Mouse (Mus musculus) megakaryocyte, embryonic 14.5 days (primary cell): Measurements from ENCODE around the gene Nutm1. TPM values are rescaled to one million over a fixed set of nuclear protein-coding genes. Genes with fewer than 3 reads are reported as not detected.

ENCODE experiments used
- H3K27me3 ChIP-seq: replicated peaks from 2 replicates; pipeline ENCODE3; 2012; ENCODE audit warnings: inconsistent platforms
- H3K36me3 ChIP-seq: replicated peaks from 2 replicates; pipeline ENCODE3; 2012; ENCODE audit warnings: low read length, inconsistent platforms, mixed read lengths
- H3K4me1 ChIP-seq: 2 replicates; pipeline ENCODE4 v1.6.1; 2012; ENCODE audit warnings: inconsistent platforms
- H3K4me3 ChIP-seq: replicated peaks from 2 replicates; pipeline ENCODE3; 2012; ENCODE audit warnings: moderate library complexity, mild to moderate bottlenecking, inconsistent platforms
- H3K9me3 ChIP-seq: 2 replicates; pipeline ENCODE4 v1.6.1; 2012; ENCODE audit warnings: inconsistent platforms
- FLI1 ChIP-seq: IDR thresholded peaks from 2 replicates; pipeline ENCODE4 v1.6.1; 2012; ENCODE audit warnings: low read length, inconsistent platforms, mixed read lengths
- GATA1 ChIP-seq: IDR thresholded peaks from 3 replicates; pipeline ENCODE4 v1.6.1; 2012; ENCODE audit warnings: mixed read lengths, low read length, inconsistent platforms, borderline replicate concordance
- polyA plus RNA-seq: library from polyadenylated mRNA; stranded (reverse); fragments of >175 nt; gene quantifications from 2 replicates; pipeline ENCODE4 v1.2.3, GENCODE M21; 2012; ENCODE audit warnings: low replicate concordance; ENCODE audit not compliant: insufficient read depth

Nutm1 gene
- polyA plus RNA-seq, 1 experiment = not detected

DNA sequence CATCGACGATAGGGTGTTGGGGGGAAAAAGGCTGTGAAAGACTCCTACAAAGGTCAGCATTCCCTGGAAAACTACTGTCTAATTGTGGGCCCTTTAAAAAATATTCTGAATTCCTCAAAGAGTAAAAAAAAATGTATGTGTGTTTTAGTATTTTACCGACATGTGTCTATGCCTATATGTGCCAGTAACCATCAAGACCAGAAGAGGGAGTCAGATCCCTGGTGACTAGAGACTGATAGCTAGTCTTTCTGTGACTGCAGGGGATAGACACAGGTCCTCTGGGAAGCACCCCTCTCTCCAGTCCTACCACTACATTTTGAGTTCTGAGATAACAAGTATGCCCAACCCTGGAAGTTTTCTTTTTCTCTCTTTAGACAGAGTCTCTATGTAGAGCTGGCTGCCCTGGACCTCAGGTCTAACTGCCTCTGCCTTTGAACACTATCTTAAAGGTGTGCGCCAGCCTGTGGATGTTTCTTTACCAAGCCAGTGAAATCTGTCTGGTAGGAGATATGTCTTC is 3.7 kb upstream of the Nutm1 start:
- Histone ChIP-seq H3K4me3 (peak overlapping the region; percentile 94), H3K4me1 (peaks cover 45% of the 10 kb centered on the region), H3K36me3 (no peaks in the 10 kb centered on the region), H3K27me3 (no peaks in the 10 kb centered on the region), H3K9me3 (no peaks in the 10 kb centered on the region)
- TF ChIP-seq GATA1 (no peak), FLI1 (no peak)

DNA sequence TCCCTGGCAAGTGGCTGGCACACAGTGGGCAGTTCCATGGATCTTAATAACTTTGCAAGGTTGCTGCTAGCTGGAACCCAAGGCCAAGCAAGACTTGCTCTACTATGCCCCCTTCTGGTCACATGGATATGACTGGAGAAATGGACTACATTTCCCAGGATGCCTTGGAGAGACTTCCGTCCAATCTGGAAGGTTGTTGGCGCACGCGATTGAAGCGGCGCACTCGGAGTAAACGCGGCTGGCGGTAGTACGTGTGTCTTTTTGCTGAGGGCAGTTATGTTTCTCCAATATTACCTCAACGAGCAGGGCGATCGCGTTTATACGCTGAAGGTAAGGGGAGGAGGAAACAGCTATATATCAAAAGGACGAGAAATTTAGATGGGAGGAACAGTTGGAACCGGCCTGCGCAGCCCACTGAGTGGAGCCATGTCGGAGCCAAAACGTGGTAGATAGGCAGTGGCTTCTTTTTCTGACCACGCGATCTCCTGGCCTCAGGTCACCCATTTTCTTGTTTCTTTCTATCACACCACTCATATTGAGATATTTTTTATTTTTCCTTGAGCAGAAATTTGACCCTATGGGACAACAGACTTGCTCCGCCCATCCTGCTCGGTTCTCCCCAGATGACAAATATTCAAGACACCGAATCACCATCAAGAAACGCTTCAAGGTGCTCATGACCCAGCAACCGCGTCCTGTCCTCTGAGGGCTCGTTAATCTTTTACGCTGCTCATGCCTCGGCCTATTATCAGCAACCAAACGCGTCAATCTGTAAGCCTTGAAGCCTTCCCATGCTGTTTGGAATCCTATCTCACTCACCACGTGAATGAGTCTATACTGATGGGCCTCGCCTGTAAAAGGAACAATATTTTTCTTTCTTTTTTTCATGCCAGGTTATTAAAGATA is 2.9 kb upstream of the Nutm1 start, which contains the start of gene Nop10:
Gene Nop10 (plus strand): TSS at position 179 of the 906 bp plus-strand sequence.
- peaks cover 49% of the 10 kb centered on the region for H3K4me1 ChIP-seq
- H3K4me3 ChIP-seq = peak within 1 kb of the TSS; percentile 94
- H3K9me3 ChIP-seq = no peaks in the 10 kb centered on the region
- TF ChIP-seq FLI1 = no peak
- TF ChIP-seq GATA1 = no peak
- H3K27me3 ChIP-seq = no peaks in the 10 kb centered on the region
- no peaks in the 10 kb centered on the region for H3K36me3 ChIP-seq

DNA sequence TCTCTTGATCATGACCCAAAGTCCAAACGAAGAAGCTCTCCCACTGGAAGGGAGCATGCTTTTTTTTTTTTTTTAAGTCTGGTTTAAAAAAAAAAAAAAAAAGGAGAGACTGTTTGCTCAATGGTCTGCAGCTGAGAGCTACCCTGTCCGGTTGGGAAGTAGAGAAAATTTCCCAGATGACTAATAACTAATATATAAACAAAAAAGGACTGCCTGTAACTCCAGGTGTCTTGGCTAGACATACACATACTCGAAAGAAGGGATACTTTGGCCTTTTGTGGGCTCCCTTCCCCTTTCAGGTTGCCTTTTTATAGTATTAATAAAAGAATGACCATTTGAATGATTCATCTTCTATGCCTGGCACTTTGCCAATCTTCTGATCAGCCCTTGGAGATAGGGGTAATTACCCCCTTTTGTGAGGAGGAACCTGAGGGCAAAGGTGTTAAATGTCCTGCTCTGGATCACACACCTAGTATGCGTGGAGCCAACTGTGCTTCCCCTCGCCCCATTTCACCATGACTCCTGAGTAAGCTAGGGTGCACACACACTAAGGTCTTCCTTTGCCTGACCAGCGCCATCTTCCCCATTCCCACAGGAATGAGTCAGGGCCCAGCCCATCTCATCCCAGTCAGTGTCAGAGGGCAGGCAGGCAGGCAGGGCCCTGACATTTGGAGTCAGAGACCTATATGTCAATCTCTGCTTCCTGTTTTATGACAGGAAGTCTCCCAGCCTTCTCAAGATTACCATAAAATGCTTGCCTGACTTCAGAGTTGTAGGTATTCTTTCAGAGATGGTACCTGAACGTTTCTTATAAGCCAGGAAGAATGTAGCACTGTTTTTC is 4.2 kb downstream of the Nutm1 start:
- TF ChIP-seq FLI1 (no peak), GATA1 (no peak)
- H3K36me3 ChIP-seq = no peaks in the 10 kb centered on the region
- H3K4me1 ChIP-seq = peaks cover 16% of the 10 kb centered on the region
- H3K9me3 ChIP-seq = no peaks in the 10 kb centered on the region
- no peak overlapping the region for H3K4me3 ChIP-seq
- H3K27me3 ChIP-seq = peaks cover 23% of the 10 kb centered on the region

DNA sequence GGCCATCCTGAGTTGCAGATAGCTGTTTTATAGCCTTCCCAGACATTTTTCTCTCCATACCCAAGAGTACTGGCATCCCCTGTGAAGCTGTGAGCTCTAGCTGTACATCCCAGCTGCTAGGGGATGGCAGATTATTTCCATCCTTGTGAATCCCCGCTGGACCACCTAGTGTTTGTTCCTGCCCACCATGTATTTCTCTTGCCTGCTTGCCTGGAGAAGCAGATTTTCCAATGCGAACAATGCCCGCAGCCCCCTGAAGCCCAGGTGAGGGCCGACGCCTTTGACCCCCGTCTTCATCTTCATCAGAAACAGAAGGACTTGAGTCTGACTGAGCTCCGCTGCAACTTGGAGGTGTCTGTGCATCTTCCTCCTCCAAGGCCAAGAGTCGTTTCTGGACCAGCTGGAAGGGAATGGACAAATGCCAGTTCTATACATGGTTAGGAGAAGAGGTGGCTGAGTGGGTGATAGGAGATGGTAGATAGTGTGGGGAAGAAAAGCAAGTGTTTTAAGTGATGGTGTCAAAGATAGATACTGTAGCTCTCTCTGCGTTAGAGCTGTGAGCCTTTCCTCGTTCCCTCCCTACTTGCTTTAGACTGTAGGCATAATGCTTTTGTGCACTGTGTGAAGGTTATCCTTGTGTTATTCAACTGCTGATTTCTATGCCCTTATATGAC is 9.2 kb downstream of the Nutm1 start:
- Histone ChIP-seq H3K36me3 (no peaks in the 10 kb centered on the region), H3K4me1 (peaks cover 1% of the 10 kb centered on the region), H3K9me3 (no peaks in the 10 kb centered on the region), H3K27me3 (peaks cover 27% of the 10 kb centered on the region), H3K4me3 (no peak overlapping the region)
- TF ChIP-seq GATA1 (no peak), FLI1 (no peak)

DNA sequence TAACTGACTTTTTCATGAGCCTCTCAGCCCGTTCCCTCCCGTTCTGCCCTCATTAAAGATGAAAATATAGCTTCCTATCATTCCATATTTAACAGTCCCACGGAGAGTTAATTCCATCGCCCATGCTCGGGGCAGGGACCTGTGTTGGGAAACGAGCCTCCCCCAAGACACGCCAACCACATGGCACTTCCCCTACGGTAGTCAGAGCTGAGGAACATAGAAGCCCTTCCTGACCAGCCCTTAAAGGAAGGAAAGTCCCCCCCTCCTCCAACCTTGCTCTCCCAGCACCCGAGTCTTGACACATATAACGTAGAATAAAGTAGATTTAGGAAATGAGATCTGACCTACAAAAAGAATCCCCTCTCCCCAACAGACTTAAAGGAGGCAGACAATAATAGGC is 11.8 kb downstream of the Nutm1 start:
- TF ChIP-seq FLI1 (no peak), GATA1 (no peak)
- Histone ChIP-seq H3K27me3 (peaks cover 23% of the 10 kb centered on the region), H3K4me3 (no peak overlapping the region), H3K36me3 (peaks cover 3% of the 10 kb centered on the region), H3K4me1 (peaks cover 8% of the 10 kb centered on the region; the same call in 1 of the 2 replicates), H3K9me3 (no peaks in the 10 kb centered on the region)

DNA sequence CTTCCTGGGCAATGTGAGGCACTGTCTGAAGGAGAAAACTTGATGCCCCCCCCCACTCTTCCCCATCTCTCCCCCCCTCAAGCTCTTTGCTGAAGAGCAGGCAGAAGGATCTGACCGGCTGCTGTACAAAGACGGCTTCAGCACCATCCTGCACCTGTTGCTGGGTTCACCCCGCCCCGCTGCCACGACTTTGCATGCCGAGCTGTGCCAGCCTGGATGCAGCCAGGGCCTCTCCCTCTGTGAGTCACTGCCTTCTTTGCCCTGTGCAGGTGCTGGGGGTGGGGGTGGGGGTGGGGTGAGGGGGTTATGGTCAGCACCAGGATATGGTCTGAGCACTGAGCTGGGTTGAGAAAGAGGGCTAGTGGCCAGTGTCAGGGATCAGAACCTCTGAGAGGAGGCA is 12.9 kb downstream of the Nutm1 start:
- H3K4me1 ChIP-seq = peaks cover 8% of the 10 kb centered on the region; the same call in 1 of the 2 replicates
- TF ChIP-seq FLI1 = no peak
- no peak for TF ChIP-seq GATA1
- H3K36me3 ChIP-seq = peaks cover 3% of the 10 kb centered on the region

DNA sequence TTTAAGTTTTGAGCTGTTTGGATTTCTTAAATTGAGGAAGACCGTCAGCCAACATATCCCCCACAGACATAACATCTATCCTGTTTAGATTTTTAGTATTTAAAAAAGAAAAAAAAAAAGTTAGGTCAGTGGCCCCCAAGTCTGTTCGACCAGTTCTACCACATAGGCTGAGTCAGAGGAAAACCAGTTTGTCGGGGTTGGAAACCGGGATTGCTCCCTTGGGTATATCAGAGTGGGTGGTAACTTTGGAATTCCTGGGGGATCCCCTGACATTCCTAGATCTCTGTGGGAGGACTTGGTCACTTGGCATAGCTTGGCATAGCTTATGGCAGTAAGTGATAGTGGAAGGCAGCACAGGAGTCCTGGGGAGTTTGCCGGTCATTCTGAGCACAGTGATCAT is 13.8 kb downstream of the Nutm1 start:
- Histone ChIP-seq H3K36me3 (peaks cover 3% of the 10 kb centered on the region), H3K27me3 (peaks cover 32% of the 10 kb centered on the region), H3K9me3 (no peaks in the 10 kb centered on the region), H3K4me1 (peaks cover 12% of the 10 kb centered on the region), H3K4me3 (no peak overlapping the region)
- TF ChIP-seq FLI1 (no peak), GATA1 (no peak)

More for the DNA sequence above, 12.9 kb downstream of the Nutm1 start:
- Histone ChIP-seq H3K4me3 (no peak overlapping the region), H3K27me3 (peaks cover 30% of the 10 kb centered on the region), H3K9me3 (no peaks in the 10 kb centered on the region)

DNA sequence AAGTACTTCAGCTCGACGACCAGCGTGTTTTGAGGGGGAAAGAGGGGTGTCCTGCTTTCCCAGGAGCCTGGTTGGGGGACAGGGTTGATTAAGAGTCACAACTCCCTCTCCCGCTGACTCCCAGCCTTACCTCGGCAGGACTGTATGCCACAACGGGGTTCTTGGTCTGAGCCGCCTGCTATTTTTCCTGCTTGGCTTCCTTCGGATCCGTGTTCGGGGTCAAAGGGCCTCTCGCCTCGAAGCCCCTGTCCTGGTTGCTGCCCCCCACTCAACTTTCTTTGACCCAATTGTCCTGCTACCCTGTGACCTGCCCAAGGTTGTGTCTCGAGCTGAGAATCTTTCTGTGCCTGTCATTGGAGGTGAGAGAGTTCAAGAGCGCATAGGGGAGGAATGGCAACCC is 17.3 kb downstream of the Nutm1 start:
- Histone ChIP-seq H3K36me3 (peaks cover 3% of the 10 kb centered on the region), H3K4me1 (peaks cover 35% of the 10 kb centered on the region), H3K27me3 (peaks cover 27% of the 10 kb centered on the region), H3K4me3 (no peak overlapping the region), H3K9me3 (no peaks in the 10 kb centered on the region)
- TF ChIP-seq FLI1 = no peak
- TF ChIP-seq GATA1 = no peak
